Mouse (Mus musculus) lung, postnatal 4 days (tissue): ENCODE data around the gene Fam198a.

Experiments used
- DNase-seq, 2 experiments: peaks; one replicate each; pipeline ENCODE4 v3.0.0; 2021

Fam198a gene

DNA sequence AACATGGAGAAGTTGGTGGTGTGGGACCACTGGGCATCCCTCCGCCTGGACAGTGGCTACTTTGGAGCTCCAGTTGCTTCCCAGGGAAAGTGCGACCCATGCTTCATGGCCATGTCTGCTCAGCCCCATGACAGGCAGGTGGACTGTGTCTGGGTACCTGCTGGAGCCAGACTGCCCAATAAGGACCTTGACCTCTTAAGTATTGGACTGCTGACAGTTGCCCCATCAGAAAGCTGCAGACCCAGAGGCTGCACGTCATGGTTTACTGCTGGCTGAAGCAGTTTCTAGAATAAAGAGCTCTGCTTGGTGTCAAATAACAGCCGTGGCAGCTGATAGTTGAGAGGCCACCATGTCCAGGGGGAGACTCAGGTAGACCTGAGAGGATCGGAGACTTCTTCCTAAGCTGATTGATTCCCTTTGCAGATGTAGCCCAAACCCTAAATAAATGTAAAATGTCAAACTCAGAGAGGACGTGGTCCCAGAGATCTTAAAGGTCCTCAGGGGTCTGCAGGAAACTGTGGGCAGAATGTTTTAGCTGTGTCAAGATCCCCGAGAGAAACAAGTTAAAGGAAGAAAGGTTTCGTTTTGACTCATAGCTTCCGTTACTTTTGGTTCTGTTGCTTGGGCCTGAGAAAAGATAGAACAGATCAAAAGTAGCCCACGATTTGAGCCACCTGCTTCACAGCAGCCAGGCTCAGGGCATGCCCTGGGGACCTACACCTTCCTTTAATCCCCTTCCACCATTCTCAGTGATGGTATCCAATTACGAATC is 24.0 kb upstream of the Fam198a start:
- DNase-seq, result no peak

DNA sequence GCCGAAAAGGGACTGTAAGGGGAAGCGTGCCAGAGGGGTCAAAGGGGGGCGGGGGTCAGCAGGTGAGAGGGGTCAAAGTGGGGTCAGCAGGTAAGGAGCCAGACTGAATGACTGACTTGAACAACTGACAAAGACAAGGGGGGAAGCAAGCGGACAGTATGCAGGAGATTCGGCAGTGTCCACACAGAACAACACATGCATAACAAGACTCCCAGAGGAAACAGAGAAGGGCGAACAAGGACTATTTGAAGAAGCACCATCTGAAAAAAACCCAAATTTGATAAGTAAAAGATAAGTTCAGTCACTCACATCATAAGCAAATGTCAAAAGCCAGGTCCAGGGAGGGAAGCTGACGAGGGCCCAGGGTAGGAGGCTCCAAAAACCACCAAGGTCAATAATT is 23.1 kb upstream of the Fam198a start:
- no peak for DNase-seq

DNA sequence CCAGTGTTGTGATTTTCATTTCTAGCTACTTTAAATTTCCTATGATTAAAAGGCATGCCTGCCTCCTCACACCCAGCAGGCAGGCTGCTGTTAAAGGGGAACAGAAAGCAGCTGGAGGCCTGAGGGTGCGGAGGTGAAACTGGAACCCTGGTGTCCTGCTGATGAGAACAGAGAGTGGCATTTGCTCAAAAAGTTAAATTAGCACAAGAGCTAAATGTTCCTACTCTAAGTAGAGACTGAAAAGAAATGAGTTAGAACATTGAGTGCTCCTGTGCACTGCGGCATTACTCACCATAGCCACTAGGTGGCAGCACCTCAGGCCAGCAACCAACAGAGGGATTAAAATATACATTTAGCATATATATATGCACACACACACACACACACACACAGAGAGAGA is 22.3 kb upstream of the Fam198a start:
- DNase-seq, result peak in 1 of 2 experiments; percentile 59

DNA sequence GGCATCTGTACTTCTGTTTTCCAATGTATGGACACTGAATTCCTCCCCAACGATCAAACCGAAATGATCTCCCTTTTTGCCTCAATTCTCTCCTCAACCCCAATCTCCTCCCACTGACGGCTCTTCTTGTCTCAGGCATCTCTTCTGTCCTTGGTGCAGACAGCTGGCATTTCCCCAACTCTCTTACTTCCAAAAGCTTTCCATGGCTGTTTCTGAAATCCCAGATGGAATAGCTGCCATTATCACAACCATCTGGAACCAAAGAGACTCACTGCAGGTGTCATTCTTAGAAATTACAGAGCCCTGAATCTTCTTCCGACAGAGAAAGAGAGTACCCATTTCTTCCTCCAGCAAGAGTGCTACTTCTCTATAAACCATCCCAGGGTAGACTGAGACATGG is 15.9 kb upstream of the Fam198a start:
- no peak for DNase-seq

DNA sequence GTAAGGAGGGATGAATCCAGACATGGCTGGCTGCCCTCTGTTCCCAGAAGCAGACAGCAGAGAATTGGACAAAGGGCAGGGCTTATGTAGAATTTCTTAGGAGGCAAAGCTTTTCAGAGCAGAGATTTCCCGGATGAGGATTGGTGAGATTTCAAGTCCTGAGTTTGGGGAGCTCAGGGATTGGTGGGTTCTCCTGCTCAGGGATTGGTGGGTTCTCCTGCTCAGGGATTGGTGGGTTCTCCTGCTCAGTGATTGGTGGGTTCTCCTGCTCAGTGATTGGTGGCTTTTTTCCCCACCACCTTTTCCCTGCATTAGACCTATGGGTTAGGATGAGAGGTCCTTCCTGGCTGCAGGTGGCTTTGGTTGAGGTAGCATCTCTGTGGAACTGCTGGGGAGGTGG is 13.8 kb upstream of the Fam198a start:
- no peak for DNase-seq

DNA sequence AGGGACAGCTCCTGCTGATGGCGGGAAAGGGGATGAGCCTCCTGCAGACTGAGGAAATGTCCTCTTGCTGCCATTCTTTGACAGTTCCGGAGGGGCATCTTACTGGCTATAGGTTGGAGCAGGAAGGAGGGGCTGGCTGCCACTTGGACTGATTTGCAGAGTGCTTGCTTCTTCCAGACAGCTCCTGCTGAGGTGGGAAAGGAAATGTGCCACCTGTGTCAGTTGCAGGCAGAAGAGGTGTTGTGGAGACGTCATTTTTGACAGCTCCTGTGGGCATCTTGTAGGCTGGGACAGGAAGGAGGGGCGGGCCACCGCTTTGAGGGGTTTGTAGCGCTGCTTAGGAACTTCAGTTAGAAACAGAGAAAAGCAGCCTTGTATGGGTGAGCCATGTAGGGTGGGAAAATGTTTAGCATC is 13.3 kb upstream of the Fam198a start:
- DNase-seq, result no peak

DNA sequence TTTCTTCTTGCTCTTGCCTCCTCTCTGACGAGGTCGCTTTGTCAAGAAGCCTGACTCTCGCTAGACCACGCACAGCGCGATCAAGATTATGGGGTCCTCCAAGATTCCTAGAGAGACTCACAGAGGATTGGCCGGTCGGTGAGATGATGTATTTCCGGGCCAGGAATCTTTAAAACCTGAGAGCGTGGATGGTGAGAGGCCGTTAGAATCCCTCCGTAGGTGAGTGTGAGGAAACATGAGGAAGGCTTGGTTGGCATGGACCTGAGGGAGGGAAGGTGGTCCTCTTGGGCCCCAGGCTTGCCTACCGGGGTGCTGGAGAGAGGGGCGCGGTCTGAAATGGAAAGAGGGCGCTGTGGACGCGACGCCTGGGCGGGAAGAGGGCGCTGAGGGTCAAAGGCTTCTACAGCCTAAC is 12.8 kb upstream of the Fam198a start:
- no peak for DNase-seq

DNA sequence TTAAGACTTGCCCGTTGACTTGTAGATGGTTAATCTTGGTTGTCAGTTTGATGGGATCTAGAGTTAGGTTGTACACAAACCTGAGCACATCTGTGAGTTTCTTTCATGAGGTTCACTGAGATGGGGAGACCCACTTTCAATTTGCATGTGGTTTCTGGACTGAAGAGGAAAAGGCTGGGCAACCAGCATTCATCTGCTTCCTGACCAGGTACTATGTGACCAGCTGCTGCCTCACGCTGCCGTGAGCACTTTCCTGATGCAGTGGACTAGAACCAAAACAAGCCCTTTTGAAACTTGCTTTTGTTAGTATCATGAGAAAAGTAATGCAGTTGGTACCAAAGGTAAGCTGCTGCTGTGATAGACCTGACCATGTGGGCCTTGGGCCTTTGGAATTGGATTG is 7.8 kb upstream of the Fam198a start:
- DNase-seq, result no peak

DNA sequence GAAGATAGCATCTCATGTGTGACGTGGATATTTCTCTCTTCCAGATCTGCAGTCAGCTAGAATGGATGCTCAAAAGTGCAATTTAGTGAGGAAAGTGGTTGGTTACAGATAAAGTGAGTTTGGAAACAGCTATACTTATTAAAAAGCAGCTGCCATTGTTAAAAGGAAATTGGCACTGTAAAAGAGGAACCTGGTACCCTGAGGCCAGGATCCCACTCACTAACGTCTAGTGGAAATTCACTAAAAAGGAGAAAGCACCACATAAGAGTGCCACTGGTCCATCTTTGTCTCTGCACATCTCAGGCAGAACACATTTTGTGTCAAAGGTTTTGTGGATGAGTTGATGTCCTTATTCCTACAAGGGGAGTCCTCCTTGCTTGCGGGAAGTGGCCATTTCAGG is 7.2 kb upstream of the Fam198a start:
- DNase-seq, result no peak

DNA sequence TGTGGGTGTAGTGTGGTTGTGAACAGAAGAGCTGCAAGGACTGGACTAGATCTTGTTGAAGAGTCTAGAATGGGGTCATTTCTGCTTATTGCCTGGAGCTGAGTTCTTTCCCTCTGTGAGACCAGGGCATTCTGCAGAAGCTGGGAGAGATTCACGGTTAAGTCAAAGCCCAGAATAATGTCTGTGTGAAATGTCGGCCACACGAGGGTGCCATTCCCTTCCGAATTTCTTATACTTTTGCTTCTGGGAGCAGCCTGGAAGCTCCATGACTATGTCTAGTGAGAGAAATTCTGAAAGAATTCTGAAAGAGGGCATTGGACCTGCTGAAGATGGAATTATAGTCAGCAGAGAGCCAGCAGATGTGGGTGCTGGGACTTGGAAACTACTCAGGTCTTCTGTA is 3.0 kb upstream of the Fam198a start:
- DNase-seq, result peak; percentile 54 to 71

DNA sequence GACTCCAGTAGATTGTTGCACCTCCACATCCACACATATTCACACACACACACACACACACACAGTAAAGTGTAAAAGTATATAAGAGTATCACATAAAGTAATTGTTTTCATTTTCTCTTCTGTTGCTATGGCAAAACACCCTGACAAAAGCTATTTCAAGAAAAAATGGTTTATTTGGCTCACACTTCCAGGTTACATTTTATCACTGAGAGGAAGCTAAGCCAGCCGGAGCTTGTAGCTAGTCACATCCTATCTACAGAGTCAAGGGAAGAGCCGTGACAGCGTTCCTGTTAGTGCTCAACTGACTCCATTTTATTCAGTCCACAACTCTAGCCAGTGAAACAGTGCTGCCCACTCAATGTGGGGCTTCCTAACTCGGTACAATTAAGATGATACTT is 2.4 kb upstream of the Fam198a start:
- no peak for DNase-seq

DNA sequence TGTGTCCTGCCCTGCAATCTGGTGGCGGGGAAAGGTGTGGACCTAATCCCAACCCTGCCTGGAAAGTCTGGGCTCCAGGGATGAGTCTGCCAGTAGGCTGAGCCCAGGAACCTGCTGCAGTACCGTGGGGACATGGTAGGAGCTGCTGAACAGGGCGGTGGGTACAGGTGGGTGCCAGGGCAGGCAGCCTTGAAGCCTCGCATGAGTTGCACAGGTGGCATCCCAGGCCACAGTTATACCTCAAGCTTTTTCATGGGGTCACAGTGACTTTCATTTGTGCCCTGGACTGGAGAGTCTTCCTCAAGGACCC is 281 bp downstream of the Fam198a start:
- no peak for DNase-seq

DNA sequence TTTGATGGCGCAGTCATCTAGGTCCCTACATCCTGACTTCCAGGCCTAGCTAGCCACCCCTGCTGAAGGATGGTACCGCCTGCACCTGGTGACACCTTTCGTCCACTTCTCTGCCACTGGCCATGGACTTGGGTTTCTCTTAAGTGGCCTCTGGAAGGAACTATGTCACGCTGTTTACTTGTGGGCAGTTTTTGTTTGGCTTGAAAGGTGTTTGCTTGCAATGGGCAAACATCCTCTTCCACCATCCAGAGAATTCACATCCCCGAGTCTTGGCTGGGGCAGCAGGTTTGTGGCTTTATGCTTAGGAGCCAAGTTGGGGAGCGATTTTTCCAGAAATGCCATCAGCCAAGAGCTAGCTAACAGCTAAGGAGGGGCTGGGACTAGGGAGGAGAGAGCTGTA is 1.8 kb downstream of the Fam198a start:
- peak in 1 of 2 experiments; percentile 33 for DNase-seq

DNA sequence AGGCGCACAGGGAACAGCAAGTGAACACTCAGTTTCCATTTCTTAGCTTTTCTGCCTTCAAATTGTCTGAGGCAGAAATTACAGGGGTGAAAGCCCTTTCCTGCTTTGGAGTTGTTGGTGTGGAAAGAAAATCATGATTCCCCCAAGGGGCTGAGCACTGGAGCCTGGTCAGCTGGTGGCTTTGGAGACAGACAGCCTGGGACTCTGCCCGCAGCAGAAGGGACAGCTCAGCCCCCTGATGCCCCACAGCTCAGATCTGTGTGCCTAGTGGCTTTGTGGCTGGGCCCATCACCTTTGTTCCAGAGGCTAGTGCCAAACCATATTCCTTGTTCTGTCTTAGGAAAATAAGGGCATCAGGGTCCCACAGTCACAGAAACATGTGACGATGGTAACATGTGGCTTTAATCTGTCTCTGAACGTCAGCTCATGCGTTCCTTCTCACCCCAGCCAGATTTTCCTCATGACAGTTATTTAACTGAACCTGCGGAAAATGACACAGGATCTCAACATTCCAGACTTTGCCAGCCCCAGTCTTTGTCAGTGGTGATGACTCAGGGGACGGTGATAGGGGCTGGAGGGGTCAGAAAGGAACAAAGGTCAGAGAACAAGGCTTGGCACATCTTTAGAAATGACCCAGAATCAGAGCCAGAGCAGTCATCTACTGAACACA is 9.3 kb downstream of the Fam198a start:
- peak in 1 of 2 experiments; percentile 21 for DNase-seq

DNA sequence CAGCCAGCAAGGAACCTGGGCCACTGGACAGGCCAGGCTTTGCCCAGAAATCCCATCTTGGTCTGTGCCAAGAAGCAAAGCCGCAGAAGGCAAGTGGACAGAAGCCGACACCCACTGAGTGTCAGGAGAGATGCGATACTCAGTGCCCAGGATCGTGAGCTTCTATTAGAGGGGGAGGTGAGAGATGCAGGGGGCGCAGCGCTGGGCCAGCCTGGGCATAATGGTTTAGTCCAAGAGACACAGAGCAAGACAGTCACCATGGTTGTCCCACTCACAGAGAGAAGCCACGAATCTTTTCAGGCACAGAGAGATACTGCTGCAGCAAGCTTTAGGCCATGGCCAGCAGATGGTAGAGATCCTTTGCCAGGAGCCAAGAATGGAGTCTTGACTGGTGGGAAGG is 14.2 kb downstream of the Fam198a start:
- DNase-seq, result no peak

DNA sequence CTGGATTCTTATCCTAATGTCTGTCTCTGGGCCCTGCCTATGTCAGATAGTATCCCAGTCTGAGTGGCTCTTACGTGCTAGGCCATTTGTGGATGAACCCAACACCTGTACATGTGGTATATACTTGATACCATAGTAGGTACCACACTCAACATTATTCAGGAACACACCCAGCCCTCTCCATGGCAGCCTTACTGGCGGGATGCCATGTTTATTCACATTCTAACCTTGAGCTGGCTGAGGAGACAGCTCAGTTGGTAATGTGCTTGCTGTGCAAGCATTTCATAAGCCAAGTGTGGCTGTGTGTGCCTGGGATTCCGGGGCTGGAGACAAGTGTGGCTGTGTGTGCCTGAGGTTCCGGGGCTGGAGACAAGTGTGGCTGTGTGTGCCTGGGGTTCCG is 17.5 kb downstream of the Fam198a start:
- no peak for DNase-seq

DNA sequence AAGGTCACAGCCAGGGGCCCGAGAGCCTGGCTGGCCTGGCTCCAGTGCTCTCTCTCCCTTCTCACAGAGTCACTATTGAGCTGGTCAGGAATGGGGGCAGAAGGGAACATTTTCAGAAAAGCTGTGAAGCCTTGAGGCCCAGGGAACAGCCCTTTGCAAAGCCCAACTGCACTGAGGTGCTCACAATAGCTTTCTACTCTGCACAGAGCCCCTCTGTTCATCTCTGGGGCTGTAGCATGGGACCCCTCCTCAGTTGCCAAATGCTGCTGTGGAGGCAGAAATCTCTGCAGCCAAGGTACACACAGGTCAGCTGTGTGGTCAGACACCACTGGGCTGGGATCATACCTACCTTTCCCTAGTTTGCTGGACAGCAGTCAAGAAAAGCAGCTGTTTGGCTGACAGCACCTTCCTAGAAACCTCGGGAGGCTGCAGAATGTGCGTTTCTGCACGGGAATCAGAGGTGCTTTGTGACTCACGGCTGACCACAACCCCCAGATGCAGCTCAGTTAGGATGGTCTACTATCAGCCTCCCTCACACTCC is 19.1 kb downstream of the Fam198a start:
- no peak for DNase-seq

DNA sequence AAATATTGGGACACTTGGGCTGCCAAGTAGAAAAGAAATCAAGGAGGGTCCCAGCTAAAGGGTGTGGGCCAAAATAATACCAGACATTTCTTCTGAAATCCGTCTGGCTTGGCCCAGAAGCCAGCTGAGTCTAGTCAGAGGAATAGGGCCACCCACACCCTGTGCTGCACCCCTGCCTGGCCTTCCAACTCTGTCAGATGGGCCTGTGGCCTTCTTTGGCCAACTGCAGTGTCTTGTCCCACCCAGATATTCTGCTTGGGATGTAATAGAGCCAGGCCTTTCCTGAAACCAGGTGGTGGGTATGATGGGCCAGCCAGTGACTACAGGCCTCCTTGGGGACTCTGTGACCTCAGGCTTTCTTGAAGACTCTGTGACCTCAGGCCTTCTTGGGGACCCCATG is 22.4 kb downstream of the Fam198a start:
- DNase-seq, result peak in 1 of 2 experiments; percentile 15

DNA sequence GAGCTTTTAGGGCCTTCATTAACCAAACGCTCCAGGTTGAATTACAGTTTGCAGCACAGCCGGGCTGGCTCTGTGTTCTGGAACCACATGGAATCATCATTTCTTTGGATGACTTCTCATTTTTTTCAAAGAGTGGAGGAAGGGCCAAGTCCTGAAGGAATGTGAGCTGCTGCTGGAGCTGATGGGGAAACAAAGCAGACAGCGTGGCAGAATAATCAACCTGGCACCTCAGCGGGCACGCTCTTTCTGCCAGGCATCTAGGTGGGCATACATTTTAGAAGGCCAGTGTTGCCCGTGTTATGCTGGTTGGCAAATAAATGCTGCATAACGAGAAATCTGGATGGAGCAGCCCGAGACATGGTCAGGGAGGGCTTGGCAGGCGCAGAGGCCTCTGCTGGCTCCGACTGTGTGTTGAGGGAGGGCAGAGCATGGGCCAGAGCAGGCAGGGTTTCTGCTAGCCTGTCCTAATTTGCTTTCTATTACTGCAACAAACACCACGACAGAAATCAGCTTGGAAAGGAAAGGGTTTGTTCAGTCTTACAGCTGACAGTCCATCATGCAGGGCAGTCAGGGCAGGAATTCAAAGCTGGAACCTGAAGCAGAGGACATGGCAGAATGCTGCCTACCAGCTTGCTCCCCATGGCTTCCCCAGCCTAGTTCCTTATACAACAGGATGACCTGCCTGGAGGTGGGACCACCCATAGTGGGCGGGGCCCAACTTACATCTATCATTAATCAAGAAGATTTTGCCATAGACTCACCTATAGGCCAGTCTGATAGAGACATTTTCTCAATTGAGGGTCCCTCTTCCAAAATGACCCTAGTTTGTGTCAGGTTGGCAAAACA is 23.6 kb downstream of the Fam198a start:
- peak; percentile 37 to 70 for DNase-seq

DNA sequence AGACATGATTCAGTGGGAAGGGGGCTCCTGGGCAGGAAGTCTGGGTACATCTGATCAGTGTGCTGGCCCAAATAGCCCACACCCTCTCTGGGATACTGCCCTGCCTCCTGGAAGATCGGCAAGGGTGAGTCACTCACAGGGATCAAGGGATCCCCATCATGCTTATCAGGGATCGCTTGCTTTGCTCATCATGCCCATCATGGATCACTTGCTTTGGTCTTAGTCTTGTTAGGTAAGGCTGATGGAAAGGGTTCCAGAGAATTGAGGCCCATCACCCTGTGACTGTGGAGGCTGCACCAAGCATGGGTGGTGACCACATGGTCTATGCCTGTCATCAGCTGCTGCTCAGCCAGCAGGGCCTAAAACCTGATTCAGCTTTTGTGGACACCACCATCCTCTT is 24.5 kb downstream of the Fam198a start:
- no peak for DNase-seq

DNA sequence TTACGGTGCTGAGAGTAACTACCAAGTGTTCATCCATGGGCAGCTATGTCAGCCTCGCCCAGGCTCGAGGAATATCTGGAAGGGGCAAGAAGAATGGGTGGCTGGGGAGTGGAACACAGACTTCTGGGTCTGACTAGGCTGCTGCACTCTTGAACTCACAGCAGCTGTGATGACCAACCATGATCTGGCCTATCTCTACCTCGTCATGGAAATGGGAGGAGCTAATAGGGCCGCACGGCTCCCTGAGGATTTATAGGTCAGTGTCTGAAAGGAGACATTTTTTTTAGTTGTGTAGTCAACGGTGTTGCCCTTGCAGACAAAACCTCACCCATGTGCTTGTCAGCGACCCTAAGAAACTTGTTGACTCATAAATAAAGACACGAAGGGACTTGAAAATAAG is 30.3 kb downstream of the Fam198a start:
- no peak for DNase-seq

DNA sequence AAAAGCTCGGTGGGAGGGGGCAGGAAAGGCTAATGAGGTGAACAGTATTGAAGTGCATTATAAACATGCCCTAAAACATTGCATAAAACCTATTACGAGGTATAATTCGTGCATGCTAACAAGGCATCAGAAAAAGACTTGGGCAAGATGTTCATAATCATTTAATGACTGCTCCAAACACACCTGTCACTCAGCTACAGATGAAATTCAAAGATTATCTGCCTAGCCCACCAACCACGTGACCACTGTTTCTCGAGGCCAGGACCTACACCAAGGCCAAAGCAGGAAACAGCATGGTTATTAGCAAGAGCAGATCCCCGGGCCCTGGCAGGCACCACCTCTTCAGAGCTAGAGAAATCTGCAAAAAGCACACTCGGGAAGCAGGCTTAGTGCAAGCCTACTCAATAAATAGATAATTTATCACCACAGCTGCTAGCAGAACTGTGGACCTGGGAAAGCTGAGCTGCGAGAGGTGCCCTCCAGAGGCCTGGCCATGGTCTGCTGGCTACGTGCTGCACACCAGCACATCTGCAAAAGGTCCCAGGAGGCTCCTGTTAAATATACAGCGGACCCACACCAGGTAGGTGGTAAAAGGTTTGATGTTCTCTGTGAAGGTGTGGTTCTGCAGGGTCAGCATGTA is 30.8 kb downstream of the Fam198a start:
- no peak for DNase-seq

DNA sequence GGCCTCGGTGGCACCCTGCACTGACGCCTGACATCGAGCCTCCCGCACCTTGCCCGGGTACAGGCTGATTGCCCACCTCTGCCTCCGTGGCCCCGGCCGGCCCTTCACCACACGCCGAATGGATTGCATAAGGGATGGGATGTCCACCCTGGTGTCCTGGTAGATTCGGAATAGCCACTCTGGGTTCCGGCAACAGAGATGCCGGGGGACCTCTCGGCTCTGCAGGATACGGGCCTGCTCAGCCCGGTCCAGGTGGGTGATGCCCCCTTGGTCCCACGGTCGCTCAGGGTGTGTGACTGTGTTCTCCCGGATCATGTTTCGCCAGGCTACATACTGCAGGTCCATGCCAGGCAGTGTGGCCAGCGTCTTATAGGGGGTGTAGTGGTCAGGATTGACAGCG is 31.4 kb downstream of the Fam198a start:
- no peak for DNase-seq
